15 mouse cellular contexts compared by ENCODE assay signal in the genomic region with DNA sequence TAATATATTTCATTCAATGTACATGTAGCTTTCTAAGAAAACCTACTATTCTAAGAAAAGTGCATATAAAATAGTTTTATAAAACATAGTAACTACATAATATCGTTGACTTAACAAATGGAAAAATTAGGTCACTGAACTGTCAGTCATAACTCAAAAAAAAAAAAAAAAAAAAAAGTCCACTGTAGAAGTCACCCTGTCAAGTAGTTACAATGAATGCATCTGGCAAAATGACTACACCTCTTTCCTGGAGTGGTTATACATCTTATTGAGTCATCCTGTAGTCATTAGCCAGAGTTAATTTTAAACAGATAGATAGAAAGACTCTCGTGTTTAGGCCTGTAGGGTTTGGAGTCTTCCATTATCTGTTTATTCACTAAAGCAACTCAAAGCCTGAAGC.
"Had no signal": no experiment of that assay in that cellular context is flagged by ENCODE, and none has a peak within 500 bp of the region (broad histone marks: within the 10 kb centered on the region; RNA-seq: fewer than 3 reads in every experiment).

No protein-coding gene starts in this region.

- H3K27me3 ChIP-seq: neural tube, embryonic 13.5 days; neural tube, embryonic 15.5 days; stomach, embryonic 15.5 days had no signal

- DNase-seq: lung, adult 18-20 months; lung, embryonic 14.5 days; lung, postnatal 10 days; lung, postnatal 4 days; midbrain, embryonic 14.5 days; right cerebral cortex, postnatal 14 days; thymus, adult 2 months; thymus, postnatal 25 days; thymus, postnatal 4 days had no signal

- H3K4me1 ChIP-seq: stomach, embryonic 15.5 days had no signal

- H3K9me3 ChIP-seq: neural tube, embryonic 13.5 days; neural tube, embryonic 15.5 days; stomach, embryonic 15.5 days had no signal

- H3K4me3 ChIP-seq: myocyte; neural tube, embryonic 13.5 days; neural tube, embryonic 15.5 days; stomach, embryonic 15.5 days had no signal

- H3K36me3 ChIP-seq: neural tube, embryonic 13.5 days; stomach, embryonic 15.5 days had no signal

- H3K27ac ChIP-seq: neural tube, embryonic 13.5 days; neural tube, embryonic 15.5 days; stomach, embryonic 15.5 days; stomach, postnatal 0 days had no signal

- H3K9ac ChIP-seq: lung, embryonic 14.5 days; neural tube, embryonic 13.5 days; neural tube, embryonic 15.5 days; stomach, embryonic 15.5 days had no signal

- ATAC-seq: midbrain, embryonic 16.5 days had no signal
